Mouse (Mus musculus): ENCODE measurements at regions not wholly inside any gene's neighbourhood (a gene's known extent, or its start where the extent isn't known, plus 50 kb on each side); places are given as distances from the start of the nearest gene placed in this dataset.
A peak's percentile ranks its signal among the peaks of the same experiment; 100 is the strongest.

- Histone ChIP-seq H3K36me3 (no peaks in the 10 kb centered on the region), H3K4me2 (no peak overlapping the region), H3K4me3 (replicated peaks) (no peak overlapping the region), H3K9ac (replicated peaks) (no peak overlapping the region), H3K27ac (replicated peaks) (no peak overlapping the region), H3K27me3 (replicated peaks) (no peaks in the 10 kb centered on the region), H3K9me3 (replicated peaks) (no peaks in the 10 kb centered on the region), H3K4me1 (no peaks in the 10 kb centered on the region)
- no peak for ATAC-seq (ENCODE audit: low FRiP score)
- WGBS: 75% methylated on average over 5 of the region's 5 CpGs
Measured at GRCm38 (mm10) chr5:126531528-126531894, 710.1 kb upstream of the Tmem132c start.

DNA sequence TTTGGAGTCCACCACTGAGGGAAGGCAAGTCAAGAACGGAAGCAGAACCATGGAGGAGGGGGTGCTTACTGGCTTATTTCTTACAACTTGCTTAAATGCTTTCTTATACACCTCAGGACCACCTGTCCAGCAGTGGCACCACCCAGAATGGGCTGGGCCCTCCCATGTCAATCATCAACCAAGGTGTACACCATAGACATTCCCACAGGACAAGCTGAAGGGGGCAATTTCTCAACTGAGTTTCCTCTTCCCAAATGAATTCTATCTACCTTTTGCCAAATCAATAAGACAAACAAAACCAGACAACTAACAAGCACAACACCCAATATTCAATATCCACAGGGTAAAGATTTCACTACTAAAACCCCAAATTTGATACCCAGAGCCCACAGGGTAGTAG lies 709.6 kb upstream of the Tmem132c start:
- Histone ChIP-seq H3K4me1 (no peaks in the 10 kb centered on the region), H3K4me3 (replicated peaks) (no peak overlapping the region)
- WGBS: 92% methylated on average over 1 of the region's 1 CpGs

GRCm38 (mm10) chr5:126538072-126538471 lies 703.5 kb upstream of the Tmem132c start:
- no peak overlapping the region for H3K27ac ChIP-seq (replicated peaks)
- no peak overlapping the region for H3K4me2 ChIP-seq
- no peak for ATAC-seq (ENCODE audit: low FRiP score)
- no peaks in the 10 kb centered on the region for H3K4me1 ChIP-seq
- no peak overlapping the region for H3K9ac ChIP-seq (replicated peaks)
- H3K36me3 ChIP-seq: no peaks in the 10 kb centered on the region
- no peaks in the 10 kb centered on the region for H3K9me3 ChIP-seq (replicated peaks)
- H3K4me3 ChIP-seq (replicated peaks): no peak overlapping the region
- H3K27me3 ChIP-seq (replicated peaks): no peaks in the 10 kb centered on the region
- 77% methylated on average over 2 of the region's 2 CpGs for WGBS

More for the DNA sequence above, 709.6 kb upstream of the Tmem132c start:
- H3K36me3 ChIP-seq: no peaks in the 10 kb centered on the region
- ATAC-seq (ENCODE audit: low FRiP score): no peak
- H3K9me3 ChIP-seq (replicated peaks): no peaks in the 10 kb centered on the region
- H3K27ac ChIP-seq (replicated peaks): no peak overlapping the region
- no peak overlapping the region for H3K9ac ChIP-seq (replicated peaks)
- no peak overlapping the region for H3K4me2 ChIP-seq
- no peaks in the 10 kb centered on the region for H3K27me3 ChIP-seq (replicated peaks)

- 0 out of 2 replicates have a peak overlapping the region, but pooled peaks have one; percentile 23 for H3K27ac ChIP-seq (replicated peaks)
- no peak overlapping the region for H3K4me3 ChIP-seq (replicated peaks)
- ATAC-seq (ENCODE audit: low FRiP score): no peak
- H3K9me3 ChIP-seq (replicated peaks): no peaks in the 10 kb centered on the region
- H3K4me1 ChIP-seq: peaks cover 6% of the 10 kb centered on the region; the same call in 1 of the 2 replicates
- no peak overlapping the region for H3K4me2 ChIP-seq
- 43% methylated on average over 8 of the region's 8 CpGs for WGBS
- H3K9ac ChIP-seq (replicated peaks): no peak overlapping the region
- H3K36me3 ChIP-seq: no peaks in the 10 kb centered on the region
- no peaks in the 10 kb centered on the region for H3K27me3 ChIP-seq (replicated peaks)
Measured at GRCm38 (mm10) chr5:126544261-126544976, 697.2 kb upstream of the Tmem132c start.

DNA sequence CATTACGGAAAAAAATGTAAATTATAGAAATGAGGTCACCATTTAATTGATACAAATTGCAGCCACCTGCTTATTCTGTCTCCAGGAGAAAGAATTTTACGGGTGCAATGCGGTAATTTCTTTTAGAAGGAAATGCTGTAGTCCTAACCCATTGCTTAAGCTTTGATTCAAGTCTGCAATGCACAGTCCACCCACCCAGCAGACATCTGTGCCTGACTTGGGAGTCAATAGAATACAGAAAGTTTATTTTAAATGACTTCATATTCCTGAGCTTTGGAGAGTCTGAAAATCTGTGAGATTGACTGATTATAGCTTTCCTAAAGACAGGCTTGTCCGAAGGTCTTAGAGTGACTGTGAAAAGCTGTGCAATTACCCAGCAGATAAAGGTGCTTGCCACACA lies 693.8 kb upstream of the Tmem132c start:
- 84% methylated on average over 4 of the region's 4 CpGs for WGBS
- Histone ChIP-seq H3K36me3 (no peaks in the 10 kb centered on the region), H3K4me2 (no peak overlapping the region), H3K27ac (replicated peaks) (no peak overlapping the region), H3K4me1 (peaks cover 6% of the 10 kb centered on the region; the same call in 1 of the 2 replicates), H3K27me3 (replicated peaks) (no peaks in the 10 kb centered on the region), H3K9me3 (replicated peaks) (no peaks in the 10 kb centered on the region), H3K9ac (replicated peaks) (no peak overlapping the region), H3K4me3 (replicated peaks) (no peak overlapping the region)
- no peak for ATAC-seq (ENCODE audit: low FRiP score)

DNA sequence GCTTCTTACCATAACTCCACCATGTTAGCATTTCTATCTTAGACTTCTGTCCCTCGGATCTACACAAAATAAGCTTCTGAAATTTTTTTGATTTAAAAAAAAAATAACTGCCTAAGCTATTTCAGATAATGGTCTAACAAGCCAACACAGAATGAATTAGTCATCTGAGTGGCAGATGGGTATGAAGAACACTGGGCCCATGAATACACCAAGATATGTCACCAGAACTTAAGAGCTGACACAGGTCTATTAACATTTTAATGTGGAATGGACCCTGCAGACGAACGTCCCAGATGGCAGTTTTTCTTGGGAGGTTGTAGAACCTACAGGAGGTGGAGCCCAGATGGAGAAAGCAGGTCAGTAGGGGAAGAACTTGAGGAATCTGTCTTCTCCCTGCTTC lies 689.9 kb upstream of the Tmem132c start:
- H3K27ac ChIP-seq (replicated peaks): no peak overlapping the region
- H3K4me1 ChIP-seq: no peaks in the 10 kb centered on the region
- H3K9me3 ChIP-seq (replicated peaks): no peaks in the 10 kb centered on the region
- H3K27me3 ChIP-seq (replicated peaks): no peaks in the 10 kb centered on the region
- no peak for ATAC-seq (ENCODE audit: low FRiP score)
- H3K4me2 ChIP-seq: no peak overlapping the region
- H3K4me3 ChIP-seq (replicated peaks): no peak overlapping the region
- WGBS: 79% methylated on average over 3 of the region's 3 CpGs
- no peaks in the 10 kb centered on the region for H3K36me3 ChIP-seq
- H3K9ac ChIP-seq (replicated peaks): no peak overlapping the region

- no peak overlapping the region for H3K27ac ChIP-seq (replicated peaks)
- no peaks in the 10 kb centered on the region for H3K27me3 ChIP-seq (replicated peaks)
- no peak overlapping the region for H3K9ac ChIP-seq (replicated peaks)
- no peaks in the 10 kb centered on the region for H3K36me3 ChIP-seq
- no peak overlapping the region for H3K4me2 ChIP-seq
- no peak for ATAC-seq (ENCODE audit: low FRiP score)
- 29% methylated on average over 4 of the region's 4 CpGs for WGBS
- H3K9me3 ChIP-seq (replicated peaks): no peaks in the 10 kb centered on the region
- no peak overlapping the region for H3K4me3 ChIP-seq (replicated peaks)
- H3K4me1 ChIP-seq: no peaks in the 10 kb centered on the region
Measured at GRCm38 (mm10) chr5:126559011-126559410, 682.6 kb upstream of the Tmem132c start.

DNA sequence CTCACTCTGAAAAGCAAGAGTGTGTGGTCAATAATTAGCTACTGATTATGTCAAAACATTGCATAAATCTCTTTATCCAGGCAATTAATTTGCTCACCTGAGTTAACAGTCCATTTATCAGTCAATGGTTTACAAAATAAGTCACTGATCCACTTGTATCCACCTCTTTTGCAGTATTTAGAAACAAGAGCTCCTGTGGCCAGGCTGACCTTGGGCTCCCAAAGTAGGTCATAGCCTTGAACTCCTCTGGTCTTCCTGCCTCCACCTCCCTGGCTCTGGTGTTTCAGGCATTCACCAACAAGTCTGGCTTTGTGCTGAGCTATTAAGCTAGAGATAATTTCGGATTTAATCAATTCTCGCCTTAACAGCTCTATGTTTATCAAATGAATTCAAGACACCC lies 675.8 kb upstream of the Tmem132c start:
- Histone ChIP-seq H3K9me3 (replicated peaks) (no peaks in the 10 kb centered on the region), H3K4me2 (no peak overlapping the region), H3K9ac (replicated peaks) (no peak overlapping the region), H3K27me3 (replicated peaks) (no peaks in the 10 kb centered on the region), H3K27ac (replicated peaks) (no peak overlapping the region), H3K4me3 (replicated peaks) (no peak overlapping the region), H3K4me1 (no peaks in the 10 kb centered on the region), H3K36me3 (no peaks in the 10 kb centered on the region)
- ATAC-seq (ENCODE audit: low FRiP score): no peak
- WGBS: 85% methylated on average over 2 of the region's 2 CpGs

GRCm38 (mm10) chr5:126566226-126566625 lies 675.4 kb upstream of the Tmem132c start:
- ATAC-seq (ENCODE audit: low FRiP score): no peak
- H3K4me1 ChIP-seq: no peaks in the 10 kb centered on the region
- no peaks in the 10 kb centered on the region for H3K36me3 ChIP-seq
- H3K9ac ChIP-seq (replicated peaks): no peak overlapping the region
- H3K27me3 ChIP-seq (replicated peaks): no peaks in the 10 kb centered on the region
- no peaks in the 10 kb centered on the region for H3K9me3 ChIP-seq (replicated peaks)
- H3K4me3 ChIP-seq (replicated peaks): no peak overlapping the region
- no peak overlapping the region for H3K27ac ChIP-seq (replicated peaks)
- H3K4me2 ChIP-seq: no peak overlapping the region
- 82% methylated on average over 6 of the region's 6 CpGs for WGBS

- no peak for ATAC-seq (ENCODE audit: low FRiP score)
- Histone ChIP-seq H3K27ac (replicated peaks) (no peak overlapping the region), H3K4me2 (no peak overlapping the region), H3K27me3 (replicated peaks) (no peaks in the 10 kb centered on the region), H3K9me3 (replicated peaks) (no peaks in the 10 kb centered on the region), H3K9ac (replicated peaks) (no peak overlapping the region), H3K4me1 (no peaks in the 10 kb centered on the region), H3K4me3 (replicated peaks) (no peak overlapping the region), H3K36me3 (no peaks in the 10 kb centered on the region)
- 83% methylated on average over 2 of the region's 2 CpGs for WGBS
Measured at GRCm38 (mm10) chr5:126573766-126574165, 667.8 kb upstream of the Tmem132c start.

GRCm38 (mm10) chr5:126597786-126598330 lies 643.8 kb upstream of the Tmem132c start:
- ATAC-seq (ENCODE audit: low FRiP score): no peak
- Histone ChIP-seq H3K36me3 (no peaks in the 10 kb centered on the region), H3K27ac (replicated peaks) (no peak overlapping the region), H3K27me3 (replicated peaks) (no peaks in the 10 kb centered on the region), H3K4me3 (replicated peaks) (no peak overlapping the region), H3K9me3 (replicated peaks) (no peaks in the 10 kb centered on the region), H3K4me1 (peaks cover 12% of the 10 kb centered on the region), H3K9ac (replicated peaks) (no peak overlapping the region), H3K4me2 (no peak overlapping the region)
- WGBS: 69% methylated on average over 12 of the region's 12 CpGs

- no peaks in the 10 kb centered on the region for H3K36me3 ChIP-seq
- no peak overlapping the region for H3K27ac ChIP-seq (replicated peaks)
- H3K27me3 ChIP-seq (replicated peaks): no peaks in the 10 kb centered on the region
- WGBS: 80% methylated on average over 5 of the region's 5 CpGs
- no peak overlapping the region for H3K9ac ChIP-seq (replicated peaks)
- H3K4me1 ChIP-seq: peaks cover 12% of the 10 kb centered on the region
- no peaks in the 10 kb centered on the region for H3K9me3 ChIP-seq (replicated peaks)
- no peak overlapping the region for H3K4me2 ChIP-seq
- H3K4me3 ChIP-seq (replicated peaks): no peak overlapping the region
- no peak for ATAC-seq (ENCODE audit: low FRiP score)
Measured at GRCm38 (mm10) chr5:126599561-126599960, 642.0 kb upstream of the Tmem132c start.
